Mouse (Mus musculus): ENCODE measurements around the gene Mab21l1.

The Mab21l1 gene

DNA sequence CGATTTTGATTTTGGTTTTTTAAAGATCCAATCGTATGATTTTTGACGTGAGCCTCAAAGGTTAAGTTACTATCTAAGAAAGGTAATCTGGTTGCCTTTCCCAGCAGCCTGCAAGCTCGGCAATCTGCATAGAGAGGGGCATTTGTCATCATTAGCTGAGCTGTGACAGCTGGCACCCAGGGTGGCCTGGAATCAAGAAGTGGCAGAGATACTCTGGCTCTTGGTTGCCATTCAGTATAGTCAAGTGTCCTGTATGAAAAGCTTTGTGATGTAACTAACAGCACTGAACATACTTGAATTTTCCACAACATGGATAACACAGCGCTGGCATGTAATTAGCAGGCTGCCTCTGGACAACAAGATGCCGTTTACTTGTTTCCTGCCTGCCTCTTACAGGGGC lies 8.1 kb upstream of the Mab21l1 start:
- Histone ChIP-seq H3K9me3 (ENCODE audit: low read length) (no peaks in the 10 kb centered on the region), H3K36me3 (ENCODE audit: insufficient read depth, low read length) (no peaks in the 10 kb centered on the region), H3K27me3 (ENCODE audit: insufficient read depth, low read length) (peaks cover 12% of the 10 kb centered on the region), H3K4me3 (replicated peaks; ENCODE audit: low read length) (no peak overlapping the region), H3K4me1 (replicated peaks; ENCODE audit: low read depth, low read length) (no peaks in the 10 kb centered on the region)
- TF ChIP-seq NANOG (IDR thresholded peaks at IDR 0.05; ENCODE audit: borderline replicate concordance, low read length) (no peak), CTCF (conservative IDR thresholded peaks at IDR 0.05; ENCODE audit: low read length) (no peak), POU5F1 (IDR thresholded peaks at IDR 0.05; ENCODE audit: borderline replicate concordance, low read length) (no peak)

DNA sequence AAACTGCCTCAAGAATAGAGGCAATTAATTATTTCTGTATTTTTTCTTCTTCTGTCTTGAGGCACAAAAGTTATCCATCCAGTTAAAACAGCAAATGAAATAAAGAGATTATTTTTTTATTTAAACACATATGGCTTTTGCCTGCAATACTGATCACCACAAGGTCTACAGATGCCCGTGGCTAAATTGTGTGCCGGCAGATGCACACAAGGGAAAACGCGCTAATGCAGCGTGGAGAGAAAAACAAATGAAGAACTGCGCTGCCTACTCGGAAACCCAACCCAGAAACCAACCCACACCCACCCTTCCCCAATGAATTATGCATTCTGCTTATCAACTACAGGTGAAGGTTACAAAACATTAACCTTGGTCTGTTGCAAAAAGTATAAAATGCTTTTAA lies 7.1 kb upstream of the Mab21l1 start:
- peaks cover 20% of the 10 kb centered on the region for H3K27me3 ChIP-seq (ENCODE audit: insufficient read depth, low read length)
- H3K36me3 ChIP-seq (ENCODE audit: insufficient read depth, low read length), result no peaks in the 10 kb centered on the region
- peaks cover 5% of the 10 kb centered on the region; the same call in 1 of the 2 replicates for H3K4me1 ChIP-seq (replicated peaks; ENCODE audit: low read depth, low read length)
- TF ChIP-seq NANOG (IDR thresholded peaks at IDR 0.05; ENCODE audit: borderline replicate concordance, low read length) (no peak), CTCF (conservative IDR thresholded peaks at IDR 0.05; ENCODE audit: low read length) (no peak), POU5F1 (IDR thresholded peaks at IDR 0.05; ENCODE audit: borderline replicate concordance, low read length) (no peak)
- H3K4me3 ChIP-seq (replicated peaks; ENCODE audit: low read length), result no peak overlapping the region
- no peaks in the 10 kb centered on the region for H3K9me3 ChIP-seq (ENCODE audit: low read length)

DNA sequence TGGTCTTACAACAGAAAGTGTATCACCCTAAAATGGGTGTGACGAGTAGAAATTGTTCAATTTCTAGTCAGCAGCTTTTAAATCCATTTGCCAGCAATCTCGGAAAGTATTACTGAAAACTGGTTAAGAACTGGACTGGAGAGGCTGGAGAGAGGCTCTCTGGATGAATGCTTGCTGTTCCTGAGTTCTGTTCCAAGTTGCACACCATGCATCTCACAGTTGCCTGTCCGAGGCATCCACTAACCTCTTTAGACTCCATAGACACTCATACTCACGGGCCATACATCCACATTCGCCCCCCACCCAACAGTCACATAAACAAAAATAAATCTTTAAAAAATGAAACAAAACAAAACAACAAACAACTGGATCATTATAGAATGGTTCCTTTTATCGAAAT lies 6.6 kb upstream of the Mab21l1 start:
- no peak for TF ChIP-seq POU5F1 (IDR thresholded peaks at IDR 0.05; ENCODE audit: borderline replicate concordance, low read length)
- no peak for TF ChIP-seq CTCF (conservative IDR thresholded peaks at IDR 0.05; ENCODE audit: low read length)
- no peak for TF ChIP-seq NANOG (IDR thresholded peaks at IDR 0.05; ENCODE audit: borderline replicate concordance, low read length)
- no peaks in the 10 kb centered on the region for H3K36me3 ChIP-seq (ENCODE audit: insufficient read depth, low read length)
- no peaks in the 10 kb centered on the region for H3K9me3 ChIP-seq (ENCODE audit: low read length)
- peaks cover 10% of the 10 kb centered on the region; the same call in 1 of the 2 replicates for H3K4me1 ChIP-seq (replicated peaks; ENCODE audit: low read depth, low read length)
- peaks cover 25% of the 10 kb centered on the region for H3K27me3 ChIP-seq (ENCODE audit: insufficient read depth, low read length)
- H3K4me3 ChIP-seq (replicated peaks; ENCODE audit: low read length), result no peak overlapping the region

- peaks cover 17% of the 10 kb centered on the region for H3K4me1 ChIP-seq (replicated peaks; ENCODE audit: low read depth, low read length)
- TF ChIP-seq CTCF (conservative IDR thresholded peaks at IDR 0.05; ENCODE audit: low read length) (no peak), NANOG (IDR thresholded peaks at IDR 0.05; ENCODE audit: borderline replicate concordance, low read length) (no peak), POU5F1 (IDR thresholded peaks at IDR 0.05; ENCODE audit: borderline replicate concordance, low read length) (no peak)
- no peak overlapping the region for H3K4me3 ChIP-seq (replicated peaks; ENCODE audit: low read length)
These were observed 4.8 kb upstream of the Mab21l1 start for GRCm38 (mm10) chr3:55777501-55777900.

DNA sequence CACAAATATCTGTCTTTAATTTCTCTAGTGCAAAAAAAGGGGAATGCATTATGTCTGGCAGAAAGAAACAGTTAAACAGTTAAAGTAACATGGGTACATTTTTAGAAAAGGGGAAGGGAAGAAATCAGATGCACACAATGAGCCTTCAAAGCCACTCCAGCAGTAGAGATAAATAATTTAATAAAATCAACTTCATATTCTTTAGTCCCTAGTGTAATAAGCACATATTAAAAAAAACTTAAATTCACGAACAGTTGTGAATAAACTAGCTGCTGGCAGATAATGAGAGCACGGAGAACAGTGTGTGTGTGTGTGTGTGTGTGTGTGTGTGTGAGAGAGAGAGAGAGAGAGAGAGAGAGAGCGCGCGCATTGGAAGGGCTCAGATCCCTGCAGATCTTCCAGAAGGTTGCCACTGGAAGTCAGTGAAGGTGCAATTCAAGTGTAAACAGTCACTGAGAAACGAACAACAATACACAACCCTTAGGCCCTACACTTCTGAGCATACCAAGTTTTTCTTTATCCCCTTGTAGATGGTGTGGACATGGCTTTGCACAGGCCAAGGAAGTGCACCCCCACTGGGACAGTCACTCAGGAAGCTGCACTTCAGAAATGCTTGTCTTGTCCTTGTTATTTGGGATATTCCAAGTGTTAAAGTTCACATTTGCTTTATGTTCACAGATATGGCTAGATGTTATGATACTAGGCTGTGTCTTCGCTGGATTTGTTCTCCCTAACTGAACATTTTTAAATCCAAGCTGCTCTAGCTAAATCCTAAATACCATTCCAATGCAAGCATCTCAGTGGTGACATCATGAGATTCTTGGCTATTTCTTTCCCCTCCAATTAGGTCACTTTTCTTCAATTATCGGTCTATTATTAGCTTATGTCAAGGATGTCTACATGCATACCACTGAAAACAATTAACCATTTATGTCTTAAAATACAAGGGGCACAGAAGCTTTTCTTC lies 3.3 kb upstream of the Mab21l1 start:
- TF ChIP-seq CTCF (conservative IDR thresholded peaks at IDR 0.05; ENCODE audit: low read length) (no peak), NANOG (IDR thresholded peaks at IDR 0.05; ENCODE audit: borderline replicate concordance, low read length) (no peak)
- peaks cover 56% of the 10 kb centered on the region for H3K27me3 ChIP-seq (ENCODE audit: insufficient read depth, low read length)
- H3K9me3 ChIP-seq (ENCODE audit: low read length), result no peaks in the 10 kb centered on the region
- H3K36me3 ChIP-seq (ENCODE audit: insufficient read depth, low read length), result no peaks in the 10 kb centered on the region
- H3K4me1 ChIP-seq (replicated peaks; ENCODE audit: low read depth, low read length), result peaks cover 32% of the 10 kb centered on the region
- H3K4me3 ChIP-seq (replicated peaks; ENCODE audit: low read length), result no peak overlapping the region

More at GRCm38 (mm10) chr3:55777501-55777900, 4.8 kb upstream of the Mab21l1 start:
- Histone ChIP-seq H3K36me3 (ENCODE audit: insufficient read depth, low read length) (no peaks in the 10 kb centered on the region), H3K9me3 (ENCODE audit: low read length) (no peaks in the 10 kb centered on the region), H3K27me3 (ENCODE audit: insufficient read depth, low read length) (peaks cover 40% of the 10 kb centered on the region)

DNA sequence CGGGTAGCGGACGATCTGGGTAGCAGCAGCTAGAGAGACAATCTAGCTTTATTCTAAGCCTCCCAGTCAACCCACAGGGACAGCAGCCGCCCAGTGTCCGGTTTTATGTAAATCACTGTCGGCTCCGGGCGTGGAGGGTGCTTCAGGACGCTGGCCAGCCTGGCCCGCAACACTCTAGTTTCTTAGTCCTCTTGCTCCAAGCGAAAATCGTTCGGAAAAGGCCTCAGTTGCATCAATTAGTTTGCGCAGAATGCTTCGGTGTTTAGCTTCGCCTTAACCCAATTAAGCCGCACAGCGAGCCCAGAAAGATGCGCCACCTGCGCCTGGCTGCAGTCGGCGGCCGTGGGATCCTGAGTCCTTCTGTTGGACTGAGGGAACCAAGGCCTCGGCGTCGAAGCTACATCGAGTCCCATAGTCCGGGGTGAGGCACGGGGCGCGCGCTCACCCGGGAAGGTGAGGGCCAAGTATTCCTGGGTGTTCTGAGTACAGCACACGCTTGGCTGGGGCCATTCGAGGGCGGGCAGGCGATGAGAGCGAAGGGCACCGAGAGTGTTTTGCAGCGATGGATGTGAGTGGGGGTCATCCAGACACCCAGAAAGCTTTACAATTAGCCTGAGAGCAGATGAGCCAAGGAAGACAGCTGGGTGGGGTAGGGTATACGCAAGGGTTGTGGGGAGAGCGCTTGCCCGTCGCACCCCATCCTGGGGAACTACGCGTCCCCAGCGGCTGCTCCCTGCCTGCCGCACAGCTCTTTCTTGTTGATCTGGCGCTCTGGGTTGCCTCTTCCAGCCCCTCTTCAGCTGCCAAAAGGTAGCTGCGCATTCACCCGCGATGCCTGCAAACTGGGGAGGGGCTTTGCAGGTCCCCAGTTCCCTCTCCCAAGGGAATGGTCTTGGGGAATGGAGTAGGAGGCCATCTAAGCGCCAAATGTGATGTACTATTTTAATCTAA lies 1.9 kb upstream of the Mab21l1 start:
- peak overlapping the region; percentile 66 for H3K4me3 ChIP-seq (replicated peaks; ENCODE audit: low read length)
- H3K4me1 ChIP-seq (replicated peaks; ENCODE audit: low read depth, low read length), result peaks cover 32% of the 10 kb centered on the region
- TF ChIP-seq POU5F1 (IDR thresholded peaks at IDR 0.05; ENCODE audit: borderline replicate concordance, low read length), result no peak
- TF ChIP-seq NANOG (IDR thresholded peaks at IDR 0.05; ENCODE audit: borderline replicate concordance, low read length), result no peak
- no peak for TF ChIP-seq CTCF (conservative IDR thresholded peaks at IDR 0.05; ENCODE audit: low read length)
- H3K9me3 ChIP-seq (ENCODE audit: low read length), result no peaks in the 10 kb centered on the region
- no peaks in the 10 kb centered on the region for H3K36me3 ChIP-seq (ENCODE audit: insufficient read depth, low read length)
- peaks cover 61% of the 10 kb centered on the region for H3K27me3 ChIP-seq (ENCODE audit: insufficient read depth, low read length)

GRCm38 (mm10) chr3:55781429-55782055 lies 768 bp upstream of the Mab21l1 start:
- peaks cover 32% of the 10 kb centered on the region for H3K4me1 ChIP-seq (replicated peaks; ENCODE audit: low read depth, low read length)
- no peaks in the 10 kb centered on the region for H3K9me3 ChIP-seq (ENCODE audit: low read length)
- no peak overlapping the region for H3K4me3 ChIP-seq (replicated peaks; ENCODE audit: low read length)
- peaks cover 71% of the 10 kb centered on the region for H3K27me3 ChIP-seq (ENCODE audit: insufficient read depth, low read length)
- no peak for TF ChIP-seq NANOG (IDR thresholded peaks at IDR 0.05; ENCODE audit: borderline replicate concordance, low read length)
- no peak for TF ChIP-seq CTCF (conservative IDR thresholded peaks at IDR 0.05; ENCODE audit: low read length)
- no peak for TF ChIP-seq POU5F1 (IDR thresholded peaks at IDR 0.05; ENCODE audit: borderline replicate concordance, low read length)
- no peaks in the 10 kb centered on the region for H3K36me3 ChIP-seq (ENCODE audit: insufficient read depth, low read length)

Measured in E14TG2a.4 (cell line).